Mouse (Mus musculus) gonadal fat pad, adult 2 months (tissue): ENCODE data around the gene Prrt2. TPM values are rescaled to one million over a fixed set of nuclear protein-coding genes. Genes with fewer than 3 reads are reported as not detected.

Experiments
- DNase-seq: peaks from one replicate; pipeline ENCODE4 v3.0.0-alpha.2; 2012; ENCODE audit warnings: low read depth
- polyA plus RNA-seq: library from polyadenylated mRNA; depleted of rRNA; stranded (reverse); fragments of >200 nt; gene quantifications from 2 replicates; pipeline ENCODE4 v1.2.3, GENCODE M21; 2012; rRNA removed

Gene Prrt2
- 7.3 and 8.9 TPM in 2 replicates for polyA plus RNA-seq

DNA sequence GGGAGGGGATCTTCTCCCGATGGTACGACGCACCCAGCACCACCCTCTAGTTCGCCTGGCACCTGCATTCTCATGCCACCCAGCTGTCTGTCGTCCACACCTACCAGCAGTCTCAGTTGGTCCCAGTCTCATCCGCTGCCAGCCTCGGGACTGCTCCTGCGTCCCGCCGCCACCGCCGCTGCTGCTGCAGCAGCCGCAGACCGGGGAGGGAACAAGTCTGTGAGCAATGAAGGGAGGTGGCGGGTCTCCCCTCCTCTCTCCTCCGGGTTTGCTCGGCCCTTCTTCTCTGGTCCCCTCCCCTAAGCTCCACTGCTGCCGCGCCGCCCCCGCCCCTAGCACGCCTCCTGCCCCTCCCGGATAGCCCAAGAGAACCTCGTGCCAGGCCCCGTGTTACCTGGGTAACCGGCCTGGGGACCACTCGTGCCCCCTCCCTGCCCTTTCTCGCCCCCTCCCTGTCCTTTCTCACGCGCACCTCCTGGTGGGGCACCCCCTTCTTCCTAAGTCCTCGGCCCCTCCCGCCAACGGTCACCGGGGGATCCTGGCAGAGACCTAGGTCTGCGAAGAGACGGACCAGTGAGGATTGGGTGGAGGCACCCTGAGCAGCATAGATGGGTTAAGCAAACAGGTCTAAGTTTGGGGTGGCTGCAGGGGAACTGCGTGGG, at the start of gene Prrt2, which contains the start of gene Gm42742:
Prrt2 (minus strand) TSS at position 311 of the 662 bp plus-strand sequence.
Gm42742 (minus strand) TSS at position 197 of the 662 bp plus-strand sequence.
- no peak for DNase-seq

DNA sequence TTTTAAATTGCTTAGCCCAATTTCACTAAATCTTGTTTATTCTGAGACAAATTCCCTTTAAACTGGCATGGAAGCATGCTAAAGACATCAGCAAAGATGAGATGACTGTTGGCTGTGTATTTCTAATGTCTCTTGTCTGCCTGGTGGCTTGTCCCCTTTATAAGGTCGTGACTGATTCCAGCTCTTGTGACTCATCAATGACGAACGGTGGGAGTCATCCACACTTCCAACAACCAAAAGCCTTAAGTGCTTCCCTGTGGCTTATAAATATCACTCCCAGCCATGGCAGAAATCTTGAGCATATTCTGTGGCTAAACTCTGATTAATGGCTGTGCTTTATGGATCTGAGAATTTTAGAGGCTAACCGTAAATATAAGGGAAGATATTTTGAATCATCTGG, 45.3 kb upstream of the Prrt2 start:
- DNase-seq, result no peak

DNA sequence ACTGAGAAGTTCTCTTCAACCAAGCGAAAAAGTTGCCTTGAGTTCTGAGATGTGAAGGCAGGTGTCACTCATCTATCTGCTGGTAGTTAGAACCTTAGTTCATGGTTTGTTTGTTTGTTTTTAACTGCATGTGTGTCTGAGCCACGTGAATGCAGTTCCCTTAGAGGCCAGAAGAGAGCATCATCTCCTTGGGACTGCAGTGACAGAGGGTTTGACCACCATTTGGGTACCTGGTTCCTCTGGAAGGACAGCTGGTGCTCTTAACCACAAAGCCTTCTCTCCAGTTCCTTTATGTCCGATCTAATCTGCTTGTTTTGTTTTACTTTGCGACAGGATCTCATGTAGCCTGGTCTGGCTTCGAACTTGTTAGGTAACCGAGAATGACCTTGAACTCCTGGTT, 44.5 kb upstream of the Prrt2 start:
- DNase-seq, result no peak

DNA sequence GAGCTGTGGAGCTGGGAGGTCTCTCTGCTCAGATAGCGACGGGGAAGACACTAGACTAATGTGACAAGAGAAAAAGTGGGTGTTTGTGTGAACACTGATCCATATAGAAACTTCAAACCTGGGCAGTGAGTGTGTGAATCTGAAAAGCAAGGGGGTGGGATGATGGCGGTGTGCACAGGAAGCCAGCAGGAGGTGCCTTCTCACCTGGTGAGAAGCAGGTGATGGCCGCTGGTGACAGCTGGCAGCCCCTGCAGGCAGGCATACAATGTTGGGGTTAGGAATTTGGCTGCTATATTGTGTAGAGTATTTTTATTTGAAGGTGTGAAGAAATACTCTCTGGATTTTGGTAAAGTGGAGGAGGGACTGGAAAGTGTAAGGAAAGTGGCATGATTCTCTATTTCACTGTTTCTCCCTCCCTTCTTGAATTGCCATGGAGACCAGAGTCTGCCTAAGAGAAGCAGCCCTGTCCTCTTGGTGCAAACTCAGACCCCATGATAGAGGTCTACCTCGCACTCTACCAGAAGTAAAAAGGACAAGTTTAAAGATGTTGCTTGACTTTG, 34.1 kb upstream of the Prrt2 start:
- no peak for DNase-seq

DNA sequence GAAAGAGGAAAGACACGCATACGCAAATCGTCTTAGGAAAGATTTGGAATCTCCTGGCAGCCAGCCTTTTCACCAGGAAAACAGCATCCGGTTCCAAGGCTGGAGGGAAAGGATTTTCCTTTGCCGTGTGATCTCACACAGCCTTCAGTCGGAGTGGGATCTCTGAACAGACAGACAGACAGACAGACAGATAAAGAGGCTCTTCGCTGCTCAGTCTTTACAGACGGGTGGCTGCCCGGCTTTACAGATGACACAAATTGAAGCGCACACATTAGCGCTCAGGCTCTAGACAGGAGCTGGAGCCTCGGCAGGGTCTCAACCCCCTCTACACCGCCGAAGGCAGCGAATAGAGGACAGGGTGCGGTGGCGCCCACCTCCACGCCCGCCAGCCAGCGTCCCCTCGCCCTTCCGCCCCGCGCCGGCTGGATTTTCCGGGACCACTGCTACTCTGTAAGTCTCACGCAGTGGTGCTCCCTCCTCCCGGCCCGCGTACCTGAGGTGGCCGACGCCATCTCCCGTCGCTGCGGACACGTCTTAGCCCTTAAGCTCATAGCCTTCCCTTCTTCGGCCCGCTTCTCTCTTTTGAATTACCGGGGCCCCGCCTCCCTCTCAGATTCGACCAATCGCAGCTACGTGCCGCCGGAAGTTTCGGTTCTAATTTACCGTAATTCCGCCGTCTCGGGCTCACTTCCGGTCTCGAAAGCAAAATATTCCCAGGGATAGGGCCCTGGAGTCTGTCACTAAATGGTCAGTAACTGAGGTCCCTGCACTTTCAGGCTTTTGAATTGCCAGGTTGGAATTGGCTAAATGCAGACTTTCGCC, 21.1 kb upstream of the Prrt2 start, which contains the start of gene Kif22:
Kif22 (minus strand) TSS at position 621 of the 822 bp plus-strand sequence.
- DNase-seq, result no peak

DNA sequence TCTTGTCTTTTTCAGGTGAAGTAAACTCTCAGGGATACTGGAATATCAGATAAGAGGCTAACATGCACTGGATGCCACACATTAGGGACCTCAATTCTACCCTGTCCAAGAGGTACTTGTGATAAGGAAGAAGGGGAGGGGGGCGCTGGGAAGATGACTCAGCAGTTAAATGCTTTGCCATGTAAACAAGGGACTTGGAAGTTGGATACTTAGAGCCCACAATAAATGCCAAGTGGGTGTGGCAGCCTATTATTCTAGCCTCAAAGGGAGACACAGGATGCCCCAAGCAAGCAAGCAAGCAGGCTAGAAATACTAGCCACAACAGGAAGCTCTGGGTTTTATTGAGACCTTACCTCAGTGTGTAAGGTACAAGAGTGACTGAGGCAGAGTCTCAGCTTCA, 10.2 kb upstream of the Prrt2 start:
- DNase-seq, result no peak

DNA sequence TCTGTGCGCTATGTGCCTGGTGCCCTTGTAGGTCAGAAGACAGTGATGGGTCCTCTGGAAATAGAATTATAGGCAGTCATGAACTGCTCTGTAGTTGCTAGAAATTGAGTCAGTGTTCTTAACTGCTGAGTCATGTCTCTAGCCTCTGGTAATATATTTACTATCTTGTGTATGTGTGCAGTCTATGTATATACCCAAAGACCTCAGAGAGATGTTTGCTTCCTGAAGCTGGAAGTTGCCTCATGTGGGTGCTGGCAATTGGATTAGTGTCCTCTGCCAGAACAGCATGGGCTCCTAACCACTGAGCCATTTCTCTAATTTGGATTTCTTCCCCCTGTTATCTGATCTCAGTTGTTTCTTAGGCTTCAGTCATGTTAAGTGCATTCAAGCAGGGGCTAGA, 9.2 kb upstream of the Prrt2 start:
- DNase-seq, result no peak

DNA sequence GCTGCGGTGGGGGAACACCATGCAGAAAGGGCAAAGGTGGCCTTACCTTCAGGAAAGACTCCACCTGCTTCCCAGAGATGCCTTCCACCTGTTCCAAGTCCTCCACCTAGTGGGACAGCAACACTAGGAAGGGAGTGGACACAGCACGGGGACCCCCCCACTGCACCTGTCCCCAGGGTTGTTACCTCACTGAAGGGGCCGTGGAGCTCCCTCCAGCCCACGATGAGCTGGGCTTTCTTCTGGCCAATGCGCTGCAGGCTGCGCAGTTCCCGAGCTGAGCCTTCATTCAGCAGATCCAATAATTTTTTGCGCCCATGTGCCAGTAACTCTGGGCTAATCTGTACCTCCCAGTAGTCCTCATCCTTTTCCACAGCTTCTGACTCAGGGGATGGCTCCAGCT, 6.9 kb upstream of the Prrt2 start:
- DNase-seq, result no peak

DNA sequence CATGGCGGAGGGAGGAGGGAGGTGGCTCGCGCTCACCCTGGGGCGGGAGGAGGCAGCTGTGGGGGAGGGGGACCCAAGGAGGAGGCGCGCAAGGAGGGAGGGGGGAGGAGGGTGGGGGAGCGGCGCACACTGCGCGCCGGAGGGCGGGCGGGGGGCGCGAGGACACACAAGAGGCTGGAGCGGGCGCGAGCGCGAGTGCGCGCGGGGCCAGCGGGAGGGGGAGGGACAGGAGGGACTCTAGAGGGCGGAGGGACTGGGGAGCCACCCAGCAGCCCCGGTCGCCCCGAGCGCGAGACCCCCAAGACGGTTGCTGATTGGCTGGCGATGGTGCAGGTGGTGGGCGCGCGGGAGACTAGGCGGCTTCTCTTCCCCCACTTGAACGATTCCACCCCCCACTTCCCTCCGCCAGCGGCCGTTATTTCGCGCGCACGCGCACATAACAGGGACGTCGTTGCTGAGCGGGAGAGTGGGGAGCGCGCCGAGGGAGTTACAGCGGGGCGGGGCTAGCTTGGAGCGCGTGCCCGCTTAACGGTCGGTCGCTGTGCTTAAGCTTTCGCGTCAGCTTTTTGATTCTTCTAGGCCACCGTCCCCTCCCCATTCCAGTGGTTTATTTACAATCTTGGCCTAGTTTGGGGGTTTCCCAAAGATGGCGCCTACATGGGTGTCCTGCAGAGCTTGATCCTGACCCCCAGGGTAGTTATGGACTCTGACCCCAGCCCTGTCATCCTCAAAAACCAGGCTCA, 6.1 kb upstream of the Prrt2 start, which contains the start of gene Maz:
Maz (minus strand) TSS at position 54 of the 743 bp plus-strand sequence.
- DNase-seq, result peak; percentile 89

DNA sequence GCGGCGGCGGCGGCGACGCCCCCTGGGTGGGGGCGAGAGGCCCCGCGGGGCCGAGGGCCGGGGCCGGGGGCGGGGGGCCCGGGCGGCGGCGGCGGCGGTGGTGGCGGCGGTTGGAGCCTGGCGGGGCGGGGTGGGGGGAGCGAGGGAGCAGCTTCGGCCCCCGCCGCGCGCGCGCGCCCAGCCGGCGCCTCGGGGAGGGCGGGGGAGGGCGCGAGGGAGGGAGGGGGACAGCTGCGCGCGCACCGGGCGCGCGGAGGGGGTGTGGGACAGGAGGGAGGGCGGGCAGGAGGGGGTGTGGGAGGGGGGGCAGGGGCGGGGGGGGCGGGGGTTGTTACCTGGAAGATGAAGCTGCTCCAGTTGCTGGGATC, 5.6 kb upstream of the Prrt2 start:
- no peak for DNase-seq

DNA sequence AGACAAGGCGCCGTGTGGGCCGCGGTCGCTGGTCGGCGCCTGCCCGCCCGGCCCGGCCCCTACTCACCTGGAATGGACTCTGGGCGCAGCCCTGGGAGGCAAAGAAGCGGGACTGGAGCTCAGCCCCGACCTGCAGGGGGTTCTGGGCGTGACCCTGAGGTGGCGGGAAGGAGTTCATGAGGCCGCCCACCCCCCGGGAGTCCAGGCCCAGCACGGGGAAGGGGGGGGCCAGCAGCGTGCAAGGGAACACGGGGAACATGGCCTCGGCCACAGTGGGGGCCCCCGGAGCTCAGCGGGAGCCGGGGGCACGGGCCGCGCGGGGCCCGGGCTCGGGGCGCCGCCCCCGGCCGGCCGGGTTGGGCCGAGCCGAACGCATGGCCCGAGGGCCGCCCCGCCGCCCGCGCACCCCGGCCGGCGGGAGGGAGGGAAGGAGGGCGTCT, 5.2 kb upstream of the Prrt2 start:
- no peak for DNase-seq

DNA sequence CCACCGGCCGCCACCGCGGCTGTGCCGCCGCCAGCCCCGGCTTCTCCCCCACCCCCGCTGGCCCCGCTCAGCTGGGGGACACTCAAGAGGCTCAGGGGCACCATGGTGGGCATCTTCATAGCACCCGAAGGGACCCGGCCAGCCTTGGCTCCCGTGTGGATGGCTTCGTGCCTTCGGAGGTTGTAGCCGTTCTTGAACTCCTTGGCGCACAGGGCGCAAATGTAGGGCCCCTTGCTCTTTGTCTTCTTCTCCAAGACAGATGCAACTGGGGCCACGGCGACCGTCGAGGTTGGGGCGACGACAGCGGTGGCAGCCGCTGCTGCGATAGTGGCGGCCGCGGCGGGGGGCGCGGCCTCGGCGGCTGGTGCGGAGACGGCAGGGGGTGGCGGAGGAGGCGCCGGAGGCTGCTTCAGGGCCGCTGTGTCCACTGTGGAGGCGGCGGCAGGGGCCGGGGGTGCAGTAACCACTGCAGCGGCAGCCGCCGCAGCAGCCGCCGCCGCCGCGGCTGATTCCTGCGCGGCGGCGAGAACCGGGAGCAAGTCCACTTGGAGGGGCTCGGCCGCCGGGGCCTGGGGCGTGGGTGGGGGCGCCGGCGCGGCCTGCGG, 4.6 kb upstream of the Prrt2 start:
- DNase-seq, result no peak

DNA sequence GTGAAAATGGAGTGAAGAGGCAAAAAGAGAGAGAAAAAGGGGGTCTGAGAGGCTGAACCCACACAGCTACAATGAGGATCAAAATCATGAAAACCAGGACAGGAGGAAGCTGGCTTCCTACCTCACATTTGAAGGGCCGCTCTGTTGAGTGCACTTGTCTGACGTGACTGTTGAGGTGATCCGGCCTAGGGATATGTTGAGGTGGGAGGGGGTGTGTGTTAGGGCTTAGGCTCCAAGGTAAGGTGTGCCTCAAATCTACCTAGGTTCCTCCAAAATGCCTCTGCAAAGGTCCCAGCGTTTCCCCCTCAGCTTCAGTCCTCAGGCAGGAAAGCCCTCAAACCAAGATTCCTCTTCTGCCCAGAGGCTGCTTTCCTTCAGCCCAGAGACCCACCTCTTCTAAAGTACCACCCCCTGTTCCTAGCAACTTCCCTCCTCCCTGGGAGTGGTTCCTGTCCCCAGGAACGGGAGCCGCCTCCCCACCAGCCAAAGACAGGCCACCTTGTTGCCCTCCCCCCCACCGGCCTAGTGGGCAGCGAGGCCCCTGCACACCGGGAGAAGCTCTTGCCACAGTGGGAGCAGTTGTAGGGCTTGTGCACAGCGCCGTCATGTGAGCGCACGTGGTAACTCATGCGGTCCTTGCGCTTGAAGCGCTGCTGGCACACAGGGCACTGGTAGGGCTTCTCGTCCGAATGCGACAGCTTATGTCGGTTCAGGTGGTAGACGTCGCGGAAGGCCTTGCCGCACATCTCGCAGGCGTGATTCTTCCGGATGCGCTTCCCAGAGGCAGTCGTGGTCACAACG, 3.9 kb upstream of the Prrt2 start:
- DNase-seq, result no peak

DNA sequence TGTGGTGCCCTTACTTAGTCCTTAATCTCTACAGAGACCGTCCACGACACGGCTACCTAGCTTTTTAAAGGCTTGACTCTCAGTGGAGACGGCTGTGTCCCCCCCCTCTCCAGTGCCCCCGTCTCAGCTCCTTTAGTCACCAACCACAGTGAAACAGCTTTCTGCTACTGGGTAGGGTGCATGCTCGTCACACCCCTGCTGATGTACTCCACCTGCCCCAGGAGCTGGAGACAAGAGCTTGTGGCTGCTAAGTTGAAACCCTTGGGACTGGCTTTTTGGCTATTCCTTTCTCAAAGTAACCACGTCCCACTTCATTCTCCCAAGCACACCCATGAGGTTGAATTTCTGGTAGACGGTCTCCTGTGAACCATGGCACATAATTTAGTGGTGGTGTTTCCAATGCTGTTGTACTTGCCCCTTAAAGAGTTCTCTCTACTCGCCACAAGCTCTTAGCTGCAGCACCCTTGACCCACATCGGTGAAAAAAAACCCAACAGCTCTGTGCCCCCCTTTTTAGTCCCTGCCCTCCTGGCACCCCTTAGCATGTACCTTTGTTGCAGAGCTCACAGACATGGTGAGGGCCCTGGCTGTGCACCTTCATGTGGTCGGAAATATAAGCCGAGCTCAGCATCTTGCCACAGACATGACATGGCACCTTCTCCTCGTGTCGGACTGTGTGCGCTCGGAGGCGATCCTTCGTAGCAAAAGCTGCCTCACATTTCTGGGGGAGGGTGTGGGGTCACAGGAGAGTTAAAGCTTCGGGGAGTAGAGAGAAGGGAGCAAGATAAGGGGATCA, 3.1 kb upstream of the Prrt2 start:
- no peak for DNase-seq

DNA sequence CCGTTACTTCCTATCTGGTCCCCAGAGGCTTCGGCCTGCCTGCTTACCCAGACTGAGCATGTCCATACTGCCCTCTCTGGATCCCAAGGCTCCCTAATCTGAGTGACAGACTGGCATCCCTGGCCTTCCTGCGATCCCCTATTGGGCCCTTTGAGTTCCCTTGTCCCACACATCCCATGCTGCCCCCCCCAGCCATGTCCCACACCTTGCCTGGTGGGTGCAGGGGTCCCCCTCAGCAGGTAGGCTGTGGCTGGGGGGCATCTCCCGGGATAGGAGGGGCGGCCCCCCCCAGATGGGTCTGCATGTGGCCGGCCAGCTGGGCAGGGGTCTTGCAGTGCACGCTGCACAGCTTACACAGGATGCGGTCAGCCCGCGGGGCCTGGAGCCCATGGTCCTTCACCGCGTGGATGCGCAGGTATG, 2.3 kb upstream of the Prrt2 start:
- no peak for DNase-seq

DNA sequence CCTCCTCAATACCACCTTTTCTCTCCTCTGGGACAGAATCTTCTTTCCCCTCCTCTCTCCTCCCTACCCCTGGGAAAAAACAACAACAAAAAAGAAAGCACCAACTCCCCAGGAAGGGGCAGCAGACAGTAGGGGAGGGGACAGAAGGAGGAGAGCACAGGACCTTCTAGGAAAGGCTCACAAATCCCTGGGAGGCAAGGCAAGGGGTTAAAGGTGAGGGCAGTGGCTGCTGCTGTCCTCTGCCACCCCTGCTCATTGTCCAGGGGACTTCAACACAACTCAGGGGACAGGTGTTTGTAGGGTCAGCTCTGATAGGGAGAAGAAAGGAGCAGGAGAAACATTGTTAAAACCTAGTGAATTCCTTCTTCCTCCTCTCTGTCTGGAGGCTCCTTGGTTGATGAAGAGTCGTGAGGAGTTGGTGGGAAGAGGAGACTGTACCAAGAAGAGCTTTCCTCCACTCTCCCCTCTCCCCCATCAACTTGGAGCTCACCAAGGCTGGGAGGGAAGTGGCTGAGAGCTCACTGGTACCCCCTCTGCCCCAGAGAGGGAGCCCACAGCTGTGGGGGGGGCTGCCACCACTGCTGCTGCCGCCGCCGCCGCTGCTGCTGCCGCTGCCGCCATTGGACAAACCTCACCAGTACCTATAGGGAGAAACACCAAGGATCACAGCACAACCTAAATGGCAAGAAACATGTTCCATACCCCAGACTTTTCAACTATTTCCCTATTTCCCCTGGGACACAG, 1.7 kb upstream of the Prrt2 start:
- no peak for DNase-seq

DNA sequence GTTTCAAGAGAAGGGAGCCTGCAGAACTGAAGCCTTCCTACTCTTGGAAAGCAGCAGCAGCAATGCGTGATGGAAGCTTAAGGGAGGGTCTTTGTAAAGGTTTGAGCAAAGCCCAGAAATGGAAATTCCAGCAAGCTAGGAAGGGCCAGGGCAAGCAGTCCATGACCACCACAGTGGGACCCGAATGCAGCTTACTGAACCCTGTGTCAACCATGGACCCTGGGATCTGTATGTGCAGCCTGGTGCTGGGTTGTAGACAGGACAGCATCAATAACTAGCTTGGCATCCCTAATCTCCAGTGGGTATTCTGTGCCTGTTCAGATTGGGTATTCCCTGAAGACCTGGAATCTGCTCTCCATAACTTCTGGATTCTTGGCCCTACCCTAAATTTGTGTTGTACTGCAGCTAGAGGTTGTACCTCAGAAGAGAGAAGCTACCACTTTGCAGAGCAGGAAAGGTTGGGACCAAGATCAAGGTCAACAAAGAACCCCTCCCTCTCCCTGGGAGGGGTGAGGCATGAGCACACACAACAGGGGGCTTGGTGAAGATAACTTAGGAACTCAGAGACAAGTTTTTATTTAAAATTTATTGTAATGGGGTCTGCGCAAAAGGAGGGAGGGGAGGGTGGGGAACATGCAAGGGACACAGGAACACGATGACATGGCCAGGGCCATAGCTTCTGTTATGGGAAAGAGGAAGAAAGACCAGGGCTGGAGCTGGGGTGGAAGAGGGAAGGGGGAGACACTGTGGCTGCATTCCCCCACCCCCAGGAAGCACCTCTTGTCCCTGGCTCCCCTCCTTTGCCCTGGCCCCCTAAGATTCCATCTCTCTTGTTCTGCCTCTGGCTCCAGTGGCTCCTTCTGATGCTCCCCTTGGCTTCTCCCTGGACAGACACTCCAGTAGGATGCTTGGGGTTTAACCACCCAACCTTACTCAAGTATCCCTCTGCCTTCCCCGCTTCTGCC, 834 bp upstream of the Prrt2 start:
- DNase-seq, result no peak

DNA sequence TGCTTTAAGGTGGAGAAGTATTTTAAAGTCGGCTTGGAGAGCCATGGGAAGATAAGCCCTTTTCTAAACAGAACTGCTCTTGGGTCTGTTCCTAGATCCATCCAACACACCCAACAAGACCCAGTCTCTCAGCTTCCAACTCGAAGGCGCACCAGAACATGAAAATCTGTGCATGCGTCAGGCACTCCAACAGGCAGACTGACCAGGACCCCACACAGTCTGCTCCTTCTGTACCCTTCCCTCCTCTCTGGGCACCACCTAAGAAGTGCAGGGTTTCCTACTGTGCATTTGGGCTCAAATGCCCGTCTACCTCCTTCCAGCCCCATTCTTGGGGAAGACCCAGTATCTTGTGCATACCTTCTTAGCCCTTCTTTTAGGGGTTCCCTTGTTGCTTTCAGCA, 520 bp downstream of the Prrt2 start:
- no peak for DNase-seq
